Mouse (Mus musculus) CD4-positive, CD25-positive, alpha-beta regulatory T cell (primary cell): ENCODE data around the gene Fshb. TPM values are rescaled to one million over a fixed set of nuclear protein-coding genes. Genes with fewer than 3 reads are reported as not detected.

ENCODE experiments used
- polyA plus RNA-seq: library from polyadenylated mRNA; unstranded; fragments of 100-300 nt; shearing (Covaris generic); gene quantifications from one replicate; pipeline ENCODE4 v1.2.1, GENCODE M21; 2017

The Fshb gene
- not detected for polyA plus RNA-seq

DNA sequence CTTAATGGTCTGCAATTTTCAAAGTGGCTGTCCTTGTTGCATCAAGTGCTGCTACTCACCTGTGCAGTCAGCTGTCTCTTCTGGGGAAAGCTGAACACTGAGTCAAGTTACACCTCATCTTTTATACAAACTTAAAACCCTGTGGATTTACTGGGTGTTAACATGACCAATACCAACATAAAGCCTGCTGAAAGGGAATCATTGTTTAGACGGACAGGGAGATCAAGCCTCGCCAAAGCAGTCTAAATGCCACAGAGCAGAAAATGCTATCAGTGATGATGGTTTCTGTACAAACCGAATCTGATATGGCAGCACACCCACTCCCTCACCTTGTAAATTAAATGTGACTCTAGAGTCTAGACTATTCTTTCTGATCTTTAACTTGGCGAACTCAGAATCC is at the start of gene Fshb:
Gene Fshb, minus strand, starts transcription at position 101 of the 400 bp plus-strand sequence.

Other genes with a start within 250 kb of the Fshb start
- gene Arl14ep, start 85.2 kb downstream of the Fshb start, polyA plus RNA-seq = 18.9 TPM
- not detected for gene Kcna4, start 231.0 kb upstream of the Fshb start, polyA plus RNA-seq